In genomic region chr12:83485911-83486670, GRCm38 (mm10) we compare ENCODE assay signal across 8 mouse cellular contexts. TPM values are rescaled to one million over a fixed set of nuclear protein-coding genes. Genes with fewer than 3 reads are reported as not detected.
DNase-seq lines count a peak whose midpoint lies in the region; ATAC-seq and TF ChIP-seq lines count a peak whose summit lies in the region.

No protein-coding gene starts in this region.

- peak overlapping the region; percentile 91 for H3K4me3 ChIP-seq in heart, embryonic 13.5 days
- peak overlapping the region; percentile 89 for H3K4me3 ChIP-seq in liver, embryonic 13.5 days (replicated peaks)
- peak overlapping the region; percentile 73 for H3K4me3 ChIP-seq in olfactory bulb, adult 2 months (ENCODE audit: insufficient read depth, low read depth, low read length)

- H3K9ac ChIP-seq in heart, embryonic 13.5 days = peak overlapping the region; percentile 95
- peak overlapping the region; percentile 87 for H3K9ac ChIP-seq in liver, embryonic 13.5 days

- peaks cover 6% of the 10 kb centered on the region; the same call in 1 of the 2 replicates for H3K27me3 ChIP-seq in heart, embryonic 13.5 days (replicated peaks)
- peaks cover 40% of the 10 kb centered on the region for H3K27me3 ChIP-seq in liver, embryonic 13.5 days

- 0 out of 2 replicates have a peak, but pooled peaks have one; percentile 20 for TF ChIP-seq POLR2A in olfactory bulb, adult 2 months (IDR thresholded peaks at IDR 0.05; ENCODE audit: insufficient read depth, low read depth, low read length)

- TF ChIP-seq CTCF in olfactory bulb, adult 2 months (IDR thresholded peaks at IDR 0.05; ENCODE audit: insufficient read depth, low read depth, low read length) = no peak

- H3K27ac ChIP-seq in heart, embryonic 13.5 days (replicated peaks) = peak overlapping the region; percentile 93
- H3K27ac ChIP-seq in liver, embryonic 13.5 days = peak overlapping the region; percentile 90; the same call in 1 of the 2 replicates
- H3K27ac ChIP-seq in olfactory bulb, adult 2 months (ENCODE audit: insufficient read depth, low read depth, low read length) = peak overlapping the region; percentile 73

- H3K36me3 ChIP-seq in heart, embryonic 13.5 days = no peaks in the 10 kb centered on the region
- H3K36me3 ChIP-seq in liver, embryonic 13.5 days = no peaks in the 10 kb centered on the region

- no peak for ATAC-seq in heart, embryonic 13.5 days (ENCODE audit: extremely low read depth, insufficient number of reproducible peaks, low FRiP score, low TSS enrichment)
- ATAC-seq in liver, embryonic 13.5 days (ENCODE audit: low read depth) = no peak
- ATAC-seq in monocyte, adult 5-6 weeks (replicated peaks; ENCODE audit: insufficient number of reproducible peaks, low FRiP score, low TSS enrichment, poor library complexity, severe bottlenecking) = no peak

- DNase-seq in urinary bladder, postnatal 14 days (ENCODE audit: low spot score) = peak; percentile 7
- DNase-seq in urinary bladder, postnatal 10 days (ENCODE audit: low spot score) = no peak
- DNase-seq in embryo, embryonic 9.5 days (ENCODE audit: extremely low spot score) = peak; percentile 44
- peak; percentile 32 to 42 for DNase-seq in kidney, postnatal 25 days
- DNase-seq in liver, embryonic 13.5 days = peak; percentile 22

- WGBS in heart, embryonic 13.5 days = under 1% methylated on average over 53 of the region's 53 CpGs
- under 1% methylated on average over 53 of the region's 53 CpGs for WGBS in liver, embryonic 13.5 days (ENCODE audit: insufficient replicate concordance)
- under 1% methylated on average over 53 of the region's 53 CpGs for WGBS in olfactory bulb, adult 2 months

- peaks cover 2% of the 10 kb centered on the region; the same call in 1 of the 2 replicates for H3K9me3 ChIP-seq in heart, embryonic 13.5 days
- H3K9me3 ChIP-seq in liver, embryonic 13.5 days (replicated peaks) = no peaks in the 10 kb centered on the region

- H3K4me2 ChIP-seq in heart, embryonic 13.5 days = peak overlapping the region; percentile 97
- H3K4me2 ChIP-seq in liver, embryonic 13.5 days = peak overlapping the region; percentile 95

- peaks cover 41% of the 10 kb centered on the region for H3K4me1 ChIP-seq in heart, embryonic 13.5 days
- peaks cover 61% of the 10 kb centered on the region for H3K4me1 ChIP-seq in liver, embryonic 13.5 days (replicated peaks)
- peaks cover 6% of the 10 kb centered on the region; the same call in 1 of the 2 replicates for H3K4me1 ChIP-seq in olfactory bulb, adult 2 months (ENCODE audit: control insufficient read depth, insufficient read depth, low read length)

RNA-seq across cellular contexts. Expression of gene Dpf3, which starts 1.4 kb away (rescaled TPM):
- polyA plus RNA-seq in heart, embryonic 13.5 days (2015; fragmentation: Nextera tagmentation; extraction: Ambion mirVana) = 18.8 and 23.1 TPM in 2 replicates
- polyA plus RNA-seq in liver, embryonic 13.5 days (2015; fragmentation: Nextera tagmentation; extraction: Ambion mirVana) = 6.6 and 7.0 TPM in 2 replicates
- not detected in 2 replicates for polyA plus RNA-seq in olfactory bulb, adult 2 months (2012; ENCODE audit: insufficient read depth, insufficient read length, low replicate concordance, missing spikeins)
- 5.2 to 5.5 TPM (median 5.3 TPM) in 3 replicates for total RNA-seq in monocyte, adult 5-6 weeks (2017)

RNA-seq across cellular contexts. Expression of gene Dcaf4, which starts 34.2 kb away (rescaled TPM):
- 23.3 TPM in 2 replicates for polyA plus RNA-seq in heart, embryonic 13.5 days (2015; fragmentation: Nextera tagmentation; extraction: Ambion mirVana)
- 14.7 and 16.0 TPM in 2 replicates for polyA plus RNA-seq in liver, embryonic 13.5 days (2015; fragmentation: Nextera tagmentation; extraction: Ambion mirVana)
- polyA plus RNA-seq in olfactory bulb, adult 2 months (2012; ENCODE audit: insufficient read depth, insufficient read length, low replicate concordance, missing spikeins) = not detected in 2 replicates
- total RNA-seq in monocyte, adult 5-6 weeks (2017) = 6.4 to 14.1 TPM (median 10.5 TPM) in 3 replicates
